Mouse (Mus musculus) liver, adult 2 months (tissue): ENCODE data around the gene Gm45785. TPM values are rescaled to one million over a fixed set of nuclear protein-coding genes. Genes with fewer than 3 reads are reported as not detected.

Experiments used
- DNase-seq: peaks from one replicate; pipeline ENCODE4 v3.0.0-alpha.2; 2011; ENCODE audit warnings: low read depth, low spot score; ENCODE audit errors: extremely low read depth
- H3K27ac ChIP-seq: fragments of 200-500 bp; replicated peaks from 2 replicates; pipeline ENCODE4 v1.5.1; 2012; ENCODE audit warnings: low read depth, mild to moderate bottlenecking, control low read depth, inconsistent platforms, low read length; ENCODE audit not compliant: insufficient read depth
- H3K27me3 ChIP-seq: fragments of 200-500 bp; 2 replicates; pipeline ENCODE4 v1.6.1; 2012; ENCODE audit warnings: mild to moderate bottlenecking, moderate library complexity, low read length, inconsistent platforms; ENCODE audit not compliant: control insufficient read depth, insufficient read depth
- H3K36me3 ChIP-seq: fragments of 200-500 bp; 2 replicates; pipeline ENCODE4 v1.6.1; 2012; ENCODE audit warnings: low read length, inconsistent platforms; ENCODE audit not compliant: control insufficient read depth, insufficient read depth
- H3K4me1 ChIP-seq: fragments of 200-500 bp; 2 replicates; pipeline ENCODE4 v1.6.1; 2011; ENCODE audit warnings: low read length; ENCODE audit not compliant: control insufficient read depth, insufficient read depth
- H3K4me3 ChIP-seq: fragments of 200-500 bp; 2 replicates; pipeline ENCODE4 v1.5.1; 2011; ENCODE audit warnings: low read depth, mild to moderate bottlenecking, control low read depth, low read length, moderate library complexity; ENCODE audit not compliant: insufficient read depth
- H3K79me2 ChIP-seq: fragments of 200-500 bp; 2 replicates; pipeline ENCODE4 v1.6.1; 2012; ENCODE audit warnings: inconsistent platforms, mild to moderate bottlenecking, low read length, moderate library complexity; ENCODE audit not compliant: control insufficient read depth, insufficient read depth
- H3K9ac ChIP-seq: fragments of 200-500 bp; 2 replicates; pipeline ENCODE4 v1.6.1; 2012; ENCODE audit warnings: low read depth, mild to moderate bottlenecking, control low read depth, inconsistent platforms, low read length
- CTCF ChIP-seq: fragments of 200-500 bp; IDR thresholded peaks from 2 replicates; pipeline ENCODE4 v1.5.1; 2011; ENCODE audit warnings: low read depth, low read length, control low read depth
- POLR2A ChIP-seq: fragments of 200-500 bp; IDR thresholded peaks from 2 replicates; pipeline ENCODE4 v1.6.1; 2011; ENCODE audit warnings: low read length, control low read depth; ENCODE audit not compliant: insufficient read depth; ENCODE audit errors: extremely low read depth
- WGBS: fragments of 180-500 bp; shearing (Covaris S2); methylation state at CpG from one replicate; pipeline ENCODE4 v1.1.7; 2018; 5-methylcytosine and 5-hydroxymethylcytosine counted together
- polyA plus RNA-seq: library from polyadenylated mRNA; depleted of rRNA; stranded (reverse); fragments of >200 nt; gene quantifications from 2 replicates; pipeline ENCODE4 v1.2.3, GENCODE M21; 2012
- total RNA-seq: library from RNA; depleted of rRNA; stranded (reverse); fragments of >200 nt; gene quantifications from 2 replicates; pipeline ENCODE4 v1.2.3, GENCODE M21; 2014

Gene Gm45785
- total and polyA plus RNA-seq, 2 experiments: 1.4 TPM; not detected in 1

- TF ChIP-seq POLR2A: no peak
- TF ChIP-seq CTCF: peak; percentile 94
- H3K27ac ChIP-seq: no peak overlapping the region
- no peak overlapping the region for H3K9ac ChIP-seq
- H3K4me1 ChIP-seq: no peaks in the 10 kb centered on the region; the same call in 1 of the 2 replicates
- no peak overlapping the region for H3K4me3 ChIP-seq
- H3K79me2 ChIP-seq: no peaks in the 10 kb centered on the region
- DNase-seq: peak; percentile 90
- WGBS: 7% methylated on average over 1 of the region's 1 CpGs
- no peaks in the 10 kb centered on the region for H3K27me3 ChIP-seq
- H3K36me3 ChIP-seq: no peaks in the 10 kb centered on the region
Measured at GRCm38 (mm10) chr7:140805704-140806103, 50.4 kb downstream of the Gm45785 start.

- Histone ChIP-seq H3K27me3 (peaks cover 2% of the 10 kb centered on the region; the same call in 1 of the 2 replicates), H3K36me3 (no peaks in the 10 kb centered on the region), H3K27ac (no peak overlapping the region), H3K79me2 (no peaks in the 10 kb centered on the region), H3K4me3 (no peak overlapping the region), H3K9ac (no peak overlapping the region), H3K4me1 (no peaks in the 10 kb centered on the region; the same call in 1 of the 2 replicates)
- no peak for TF ChIP-seq POLR2A
- TF ChIP-seq CTCF: no peak
- 81% methylated on average over 6 of the region's 6 CpGs for WGBS
- DNase-seq: no peak
Measured at GRCm38 (mm10) chr7:140802629-140803028, 53.5 kb downstream of the Gm45785 start.

GRCm38 (mm10) chr7:140798212-140798611, 57.9 kb downstream of the Gm45785 start:
- no peak overlapping the region for H3K27ac ChIP-seq
- 75% methylated on average over 2 of the region's 2 CpGs for WGBS
- DNase-seq: no peak
- no peak overlapping the region for H3K9ac ChIP-seq
- peaks cover 8% of the 10 kb centered on the region; the same call in 1 of the 2 replicates for H3K27me3 ChIP-seq
- no peak overlapping the region for H3K4me3 ChIP-seq
- no peaks in the 10 kb centered on the region for H3K36me3 ChIP-seq
- TF ChIP-seq POLR2A: no peak
- TF ChIP-seq CTCF: no peak
- H3K79me2 ChIP-seq: no peaks in the 10 kb centered on the region
- H3K4me1 ChIP-seq: peaks cover 8% of the 10 kb centered on the region; the same call in 1 of the 2 replicates

GRCm38 (mm10) chr7:140797619-140798018, 58.5 kb downstream of the Gm45785 start:
- Histone ChIP-seq H3K4me1 (peaks cover 12% of the 10 kb centered on the region; the same call in 1 of the 2 replicates), H3K27ac (no peak overlapping the region), H3K4me3 (no peak overlapping the region), H3K27me3 (peaks cover 8% of the 10 kb centered on the region; the same call in 1 of the 2 replicates), H3K36me3 (no peaks in the 10 kb centered on the region), H3K9ac (no peak overlapping the region), H3K79me2 (no peaks in the 10 kb centered on the region)
- 92% methylated on average over 3 of the region's 3 CpGs for WGBS
- no peak for TF ChIP-seq POLR2A
- TF ChIP-seq CTCF: peak; percentile 51
- peak; percentile 22 for DNase-seq

DNA sequence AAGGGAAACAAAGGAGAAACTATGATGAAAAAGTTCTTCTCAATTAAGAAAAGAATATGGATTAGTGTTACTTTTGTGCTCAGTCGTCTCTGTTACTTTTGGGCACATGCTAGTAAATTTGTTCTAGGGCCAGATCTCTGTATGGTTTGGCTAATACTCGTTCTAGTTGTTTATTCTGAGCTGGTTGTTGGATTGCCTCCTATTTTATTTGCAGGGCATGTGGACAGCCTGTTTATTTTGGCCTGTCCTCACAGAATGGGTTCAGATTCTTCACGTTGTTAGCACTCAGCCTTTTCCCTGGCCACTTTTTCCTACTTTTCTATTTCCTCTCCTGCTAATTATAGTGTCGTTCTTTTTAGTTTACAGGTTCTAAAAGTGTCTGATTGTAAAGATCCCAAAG, 62.6 kb downstream of the Gm45785 start:
- Histone ChIP-seq H3K27me3 (peaks cover 6% of the 10 kb centered on the region; the same call in 1 of the 2 replicates), H3K27ac (no peak overlapping the region), H3K79me2 (no peaks in the 10 kb centered on the region), H3K36me3 (no peaks in the 10 kb centered on the region), H3K4me1 (peaks cover 12% of the 10 kb centered on the region; the same call in 1 of the 2 replicates), H3K4me3 (no peak overlapping the region), H3K9ac (no peak overlapping the region)
- no peak for TF ChIP-seq POLR2A
- TF ChIP-seq CTCF: no peak
- 16% methylated on average over 4 of the region's 4 CpGs for WGBS
- peak; percentile 97 for DNase-seq

- H3K9ac ChIP-seq: no peak overlapping the region
- H3K79me2 ChIP-seq: no peaks in the 10 kb centered on the region
- no peak for DNase-seq
- H3K36me3 ChIP-seq: no peaks in the 10 kb centered on the region
- peaks cover 15% of the 10 kb centered on the region; the same call in 1 of the 2 replicates for H3K27me3 ChIP-seq
- H3K4me1 ChIP-seq: peaks cover 3% of the 10 kb centered on the region; the same call in 1 of the 2 replicates
- no peak overlapping the region for H3K27ac ChIP-seq
- 86% methylated on average over 7 of the region's 7 CpGs for WGBS
- no peak overlapping the region for H3K4me3 ChIP-seq
- TF ChIP-seq POLR2A (no peak), CTCF (no peak)
Measured at GRCm38 (mm10) chr7:140788053-140788435, 68.1 kb downstream of the Gm45785 start.
